Mouse (Mus musculus): ENCODE data around the gene Aig1. TPM values are rescaled to one million over a fixed set of nuclear protein-coding genes. Genes with fewer than 3 reads are reported as not detected.

Gene Aig1
- polyA plus RNA-seq, 1 experiment from 2014 or later: 44.1 TPM

DNA sequence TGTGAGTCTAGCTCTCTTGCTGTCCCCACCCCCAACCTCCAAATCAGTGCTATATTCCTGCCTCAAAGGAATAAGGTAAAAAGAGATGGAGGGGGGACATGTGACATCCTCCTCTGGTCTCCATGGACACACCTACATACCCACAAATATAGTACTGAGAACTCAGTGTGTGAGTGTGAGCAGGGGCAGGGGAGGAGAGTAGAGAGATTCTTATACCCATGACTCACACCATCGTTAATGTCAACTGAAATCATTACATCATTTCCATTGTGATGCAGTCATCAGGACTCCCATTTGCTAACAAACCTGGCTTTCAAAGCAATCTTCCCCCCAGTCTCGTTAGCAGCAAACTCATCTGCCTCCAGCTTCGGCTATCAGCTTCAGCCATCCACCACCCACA, 92.8 kb downstream of the Aig1 start:
- no peak overlapping the region for H3K27ac ChIP-seq (ENCODE audit: low read depth, low read length)
- no peak for DNase-seq (ENCODE audit: low spot score)
- no peak overlapping the region for H3K4me3 ChIP-seq (ENCODE audit: low read depth, low read length)
- H3K9ac ChIP-seq (ENCODE audit: low read length): no peak overlapping the region
- H3K4me2 ChIP-seq (ENCODE audit: low read depth): no peak overlapping the region
- WGBS: 85% methylated on average over 3 of the region's 3 CpGs
- no peaks in the 10 kb centered on the region for H3K4me1 ChIP-seq (ENCODE audit: control insufficient read depth, insufficient read depth, low read length)
- no peaks in the 10 kb centered on the region for H3K9me3 ChIP-seq (ENCODE audit: control insufficient read depth, low read length)
- ATAC-seq (ENCODE audit: insufficient read depth, low FRiP score, low TSS enrichment): no peak
- no peaks in the 10 kb centered on the region for H3K36me3 ChIP-seq (ENCODE audit: control insufficient read depth, insufficient read depth, low read length)
- H3K27me3 ChIP-seq (ENCODE audit: control insufficient read depth, insufficient read depth, low read length): no peaks in the 10 kb centered on the region

DNA sequence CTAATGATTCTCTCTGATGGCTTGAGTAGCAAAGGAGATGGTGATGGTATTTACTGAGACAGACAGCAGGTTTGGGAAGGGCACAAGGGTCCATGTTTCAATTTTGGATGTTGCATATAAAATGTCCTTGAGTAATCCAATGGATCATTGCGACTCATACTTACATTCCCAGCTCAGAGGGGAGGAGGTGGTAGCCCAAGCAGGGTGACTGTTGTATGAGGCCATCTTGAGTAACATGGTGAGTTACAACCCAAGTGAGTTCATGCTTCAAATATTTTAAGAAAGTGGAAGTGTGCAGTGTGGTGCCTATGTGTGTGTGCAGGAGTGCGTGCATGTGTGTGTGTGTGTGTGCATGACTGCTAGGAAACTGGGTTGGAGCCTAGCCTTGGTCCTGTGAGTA, 93.4 kb downstream of the Aig1 start:
- ATAC-seq (ENCODE audit: insufficient read depth, low FRiP score, low TSS enrichment) (no peak), DNase-seq (ENCODE audit: low spot score) (no peak)
- no peak overlapping the region for H3K9ac ChIP-seq (ENCODE audit: low read length)
- no peaks in the 10 kb centered on the region for H3K36me3 ChIP-seq (ENCODE audit: control insufficient read depth, insufficient read depth, low read length)
- WGBS: 93% methylated on average over 2 of the region's 2 CpGs
- no peak overlapping the region for H3K4me3 ChIP-seq (ENCODE audit: low read depth, low read length)
- H3K4me1 ChIP-seq (ENCODE audit: control insufficient read depth, insufficient read depth, low read length): no peaks in the 10 kb centered on the region
- H3K27ac ChIP-seq (ENCODE audit: low read depth, low read length): no peak overlapping the region
- H3K27me3 ChIP-seq (ENCODE audit: control insufficient read depth, insufficient read depth, low read length): no peaks in the 10 kb centered on the region
- H3K4me2 ChIP-seq (ENCODE audit: low read depth): no peak overlapping the region
- H3K9me3 ChIP-seq (ENCODE audit: control insufficient read depth, low read length): no peaks in the 10 kb centered on the region

DNA sequence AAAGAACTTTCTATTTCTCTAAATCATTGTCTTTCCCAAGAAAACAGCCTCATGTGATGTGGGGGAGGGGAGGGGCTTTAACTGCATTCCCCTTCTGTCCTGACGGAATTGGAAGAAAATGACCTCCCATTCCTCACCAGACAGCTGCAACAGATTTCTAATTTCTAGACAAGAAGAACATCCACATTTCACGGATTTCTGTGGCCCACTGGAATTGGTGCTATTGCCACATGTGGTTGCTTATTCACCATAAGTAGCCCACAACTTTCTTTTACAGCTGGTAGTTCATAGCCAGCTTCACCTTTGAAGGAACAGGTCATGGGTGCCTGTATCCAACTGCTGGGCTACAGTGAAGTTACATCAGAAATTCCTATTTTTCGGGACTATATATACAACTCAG, 93.9 kb downstream of the Aig1 start:
- Histone ChIP-seq H3K9ac (ENCODE audit: low read length) (no peak overlapping the region), H3K4me1 (ENCODE audit: control insufficient read depth, insufficient read depth, low read length) (no peaks in the 10 kb centered on the region), H3K9me3 (ENCODE audit: control insufficient read depth, low read length) (no peaks in the 10 kb centered on the region), H3K27me3 (ENCODE audit: control insufficient read depth, insufficient read depth, low read length) (no peaks in the 10 kb centered on the region), H3K27ac (ENCODE audit: low read depth, low read length) (no peak overlapping the region), H3K36me3 (ENCODE audit: control insufficient read depth, insufficient read depth, low read length) (no peaks in the 10 kb centered on the region), H3K4me2 (ENCODE audit: low read depth) (no peak overlapping the region), H3K4me3 (ENCODE audit: low read depth, low read length) (no peak overlapping the region)
- no peak for DNase-seq (ENCODE audit: low spot score)
- ATAC-seq (ENCODE audit: insufficient read depth, low FRiP score, low TSS enrichment): no peak
- 86% methylated on average over 3 of the region's 3 CpGs for WGBS

DNA sequence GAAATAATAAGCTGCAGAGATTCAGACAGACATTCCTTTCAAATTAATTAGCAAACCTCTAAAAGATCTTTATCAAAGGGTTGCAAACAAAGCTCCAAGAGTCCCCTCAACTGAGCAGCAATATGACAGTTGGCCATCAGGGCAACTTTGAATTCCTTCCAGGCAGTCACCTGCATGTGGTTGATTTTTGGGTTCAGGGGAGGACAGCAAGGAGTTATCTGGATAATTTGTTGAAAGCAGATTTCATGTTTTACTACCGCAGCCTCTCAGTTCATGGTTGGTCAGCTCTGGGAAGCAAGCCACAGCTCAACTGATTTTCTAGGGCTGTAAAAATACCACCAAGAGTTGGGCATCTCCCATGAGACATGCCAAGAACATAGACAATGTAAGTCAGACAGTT, 98.1 kb downstream of the Aig1 start:
- no peaks in the 10 kb centered on the region for H3K27me3 ChIP-seq (ENCODE audit: control insufficient read depth, insufficient read depth, low read length)
- no peak for DNase-seq (ENCODE audit: low spot score)
- 88% methylated on average over 1 of the region's 1 CpGs for WGBS

DNA sequence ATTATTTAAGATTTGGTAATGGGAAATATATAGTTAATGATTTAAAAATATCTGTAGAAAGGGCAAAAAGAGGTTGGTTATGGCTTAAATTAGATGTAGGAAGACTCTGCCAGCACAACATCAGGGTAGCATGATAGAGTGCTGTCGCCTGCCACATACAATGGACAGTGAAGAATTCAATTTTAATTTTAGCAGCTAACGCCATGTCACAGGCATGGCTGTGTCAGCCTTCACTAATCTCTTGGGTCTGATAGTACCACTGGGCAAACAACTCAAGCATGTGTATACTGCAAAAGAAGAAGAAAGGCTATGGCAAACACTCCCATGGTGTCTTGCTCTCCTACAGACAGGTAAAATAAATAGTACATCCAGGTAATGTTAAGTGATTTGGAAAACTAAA, 99.0 kb downstream of the Aig1 start:
- Histone ChIP-seq H3K36me3 (ENCODE audit: control insufficient read depth, insufficient read depth, low read length) (no peaks in the 10 kb centered on the region), H3K4me3 (ENCODE audit: low read depth, low read length) (no peak overlapping the region), H3K27me3 (ENCODE audit: control insufficient read depth, insufficient read depth, low read length) (no peaks in the 10 kb centered on the region), H3K9me3 (ENCODE audit: control insufficient read depth, low read length) (no peaks in the 10 kb centered on the region), H3K4me2 (ENCODE audit: low read depth) (no peak overlapping the region), H3K9ac (ENCODE audit: low read length) (no peak overlapping the region), H3K27ac (ENCODE audit: low read depth, low read length) (no peak overlapping the region), H3K4me1 (ENCODE audit: control insufficient read depth, insufficient read depth, low read length) (no peaks in the 10 kb centered on the region)
- DNase-seq (ENCODE audit: low spot score) (no peak), ATAC-seq (ENCODE audit: insufficient read depth, low FRiP score, low TSS enrichment) (no peak)
- WGBS: 90% methylated on average over 2 of the region's 2 CpGs

More for the DNA sequence above, 98.1 kb downstream of the Aig1 start:
- Histone ChIP-seq H3K27ac (ENCODE audit: low read depth, low read length) (no peak overlapping the region), H3K4me2 (ENCODE audit: low read depth) (no peak overlapping the region), H3K9me3 (ENCODE audit: control insufficient read depth, low read length) (no peaks in the 10 kb centered on the region), H3K4me3 (ENCODE audit: low read depth, low read length) (no peak overlapping the region), H3K4me1 (ENCODE audit: control insufficient read depth, insufficient read depth, low read length) (no peaks in the 10 kb centered on the region), H3K9ac (ENCODE audit: low read length) (no peak overlapping the region), H3K36me3 (ENCODE audit: control insufficient read depth, insufficient read depth, low read length) (no peaks in the 10 kb centered on the region)
- ATAC-seq (ENCODE audit: insufficient read depth, low FRiP score, low TSS enrichment): no peak

DNA sequence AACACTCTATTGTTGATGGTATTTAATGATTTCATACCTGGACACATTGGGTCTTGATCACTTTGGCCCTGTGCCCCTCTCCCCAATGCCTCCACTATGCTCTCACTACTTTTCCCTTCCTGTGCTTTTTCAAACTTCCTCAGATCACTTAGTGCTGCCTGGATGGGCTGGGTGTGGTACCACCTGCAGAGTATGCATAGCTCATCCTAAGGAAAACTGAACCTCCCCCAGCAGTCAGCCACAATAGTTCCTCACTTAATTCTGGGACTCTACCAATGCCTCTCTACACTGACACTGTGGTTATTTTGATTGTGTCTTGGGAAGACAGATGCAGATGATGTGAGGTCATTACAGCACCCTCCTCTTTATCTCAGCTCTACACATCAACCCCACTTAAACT, 99.9 kb downstream of the Aig1 start:
- DNase-seq (ENCODE audit: low spot score): no peak
- H3K36me3 ChIP-seq (ENCODE audit: control insufficient read depth, insufficient read depth, low read length): no peaks in the 10 kb centered on the region
- no peaks in the 10 kb centered on the region for H3K4me1 ChIP-seq (ENCODE audit: control insufficient read depth, insufficient read depth, low read length)
- no peaks in the 10 kb centered on the region for H3K27me3 ChIP-seq (ENCODE audit: control insufficient read depth, insufficient read depth, low read length)
- H3K9me3 ChIP-seq (ENCODE audit: control insufficient read depth, low read length): no peaks in the 10 kb centered on the region
- H3K9ac ChIP-seq (ENCODE audit: low read length): no peak overlapping the region
- ATAC-seq (ENCODE audit: insufficient read depth, low FRiP score, low TSS enrichment): no peak
- H3K4me3 ChIP-seq (ENCODE audit: low read depth, low read length): no peak overlapping the region
- H3K4me2 ChIP-seq (ENCODE audit: low read depth): no peak overlapping the region
- no peak overlapping the region for H3K27ac ChIP-seq (ENCODE audit: low read depth, low read length)

DNA sequence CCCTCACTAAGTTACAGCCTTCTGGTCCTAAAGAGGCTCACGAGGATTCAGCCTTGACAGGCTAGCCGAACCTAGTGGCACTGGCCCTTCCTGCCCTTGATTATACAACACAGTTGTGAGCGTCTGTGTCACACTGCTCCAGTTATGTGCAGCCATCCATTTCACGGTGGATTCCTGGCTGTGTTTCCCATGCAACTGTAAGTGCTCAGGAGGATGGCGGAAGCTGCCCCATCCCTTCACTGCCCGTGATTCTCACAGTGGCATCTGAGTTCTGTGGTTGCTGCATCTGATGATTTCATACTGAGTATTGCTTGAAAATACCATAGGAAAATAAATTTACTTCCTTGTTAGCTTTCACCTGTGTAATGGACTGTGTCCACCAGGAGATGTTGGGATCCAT, 101.7 kb downstream of the Aig1 start:
- H3K4me3 ChIP-seq (ENCODE audit: low read depth, low read length): no peak overlapping the region
- no peaks in the 10 kb centered on the region for H3K27me3 ChIP-seq (ENCODE audit: control insufficient read depth, insufficient read depth, low read length)
- no peak for DNase-seq (ENCODE audit: low spot score)
- 76% methylated on average over 6 of the region's 6 CpGs for WGBS
- no peak overlapping the region for H3K27ac ChIP-seq (ENCODE audit: low read depth, low read length)
- H3K4me2 ChIP-seq (ENCODE audit: low read depth): no peak overlapping the region
- H3K9me3 ChIP-seq (ENCODE audit: control insufficient read depth, low read length): no peaks in the 10 kb centered on the region
- no peak for ATAC-seq (ENCODE audit: insufficient read depth, low FRiP score, low TSS enrichment)
- H3K36me3 ChIP-seq (ENCODE audit: control insufficient read depth, insufficient read depth, low read length): no peaks in the 10 kb centered on the region
- no peak overlapping the region for H3K9ac ChIP-seq (ENCODE audit: low read length)
- no peaks in the 10 kb centered on the region for H3K4me1 ChIP-seq (ENCODE audit: control insufficient read depth, insufficient read depth, low read length)

DNA sequence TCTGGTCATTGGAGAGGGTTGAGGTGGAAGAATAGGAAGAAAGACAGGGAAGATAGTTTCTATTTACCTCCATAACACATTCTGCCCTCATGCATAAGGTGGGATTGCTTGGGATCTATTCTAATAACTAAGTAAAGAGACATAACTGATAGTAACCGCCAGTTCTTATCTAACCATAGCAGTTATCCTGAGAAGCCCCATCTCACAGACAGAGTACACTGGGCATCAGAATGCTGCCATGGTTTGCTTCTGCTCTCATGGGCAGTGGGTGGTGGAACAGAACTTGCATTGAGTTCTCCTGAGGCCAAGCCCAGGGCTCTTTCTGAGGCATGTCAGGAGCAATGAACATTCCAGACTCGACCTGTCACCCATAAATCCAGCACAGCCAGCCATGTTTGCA, 105.6 kb downstream of the Aig1 start:
- H3K27me3 ChIP-seq (ENCODE audit: control insufficient read depth, insufficient read depth, low read length): no peaks in the 10 kb centered on the region
- ATAC-seq (ENCODE audit: insufficient read depth, low FRiP score, low TSS enrichment) (no peak), DNase-seq (ENCODE audit: low spot score) (no peak)
- no peak overlapping the region for H3K9ac ChIP-seq (ENCODE audit: low read length)
- no peaks in the 10 kb centered on the region for H3K9me3 ChIP-seq (ENCODE audit: control insufficient read depth, low read length)
- H3K27ac ChIP-seq (ENCODE audit: low read depth, low read length): no peak overlapping the region
- no peaks in the 10 kb centered on the region for H3K4me1 ChIP-seq (ENCODE audit: control insufficient read depth, insufficient read depth, low read length)
- no peak overlapping the region for H3K4me2 ChIP-seq (ENCODE audit: low read depth)
- WGBS: 80% methylated on average over 2 of the region's 2 CpGs
- no peak overlapping the region for H3K4me3 ChIP-seq (ENCODE audit: low read depth, low read length)
- no peaks in the 10 kb centered on the region for H3K36me3 ChIP-seq (ENCODE audit: control insufficient read depth, insufficient read depth, low read length)

DNA sequence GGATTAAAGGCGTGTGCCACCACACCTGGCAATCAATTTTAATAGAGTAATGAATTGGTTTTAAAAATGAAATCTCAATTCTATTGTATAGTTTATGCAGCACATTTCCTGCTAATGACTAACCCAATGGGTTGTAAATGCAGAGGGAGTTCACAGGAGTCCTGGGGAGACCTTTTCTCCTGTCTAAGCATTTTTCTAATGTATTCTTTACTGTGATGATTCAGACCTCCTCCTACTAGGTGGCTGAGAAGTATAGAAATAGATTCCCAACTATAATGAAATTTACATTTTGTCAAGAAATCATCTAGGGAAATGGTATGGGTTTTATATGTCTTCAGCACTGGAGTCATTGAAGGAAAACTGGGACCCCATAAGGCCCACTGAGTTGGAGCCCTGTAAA, 114.1 kb downstream of the Aig1 start:
- H3K9me3 ChIP-seq (ENCODE audit: control insufficient read depth, low read length): no peaks in the 10 kb centered on the region
- DNase-seq (ENCODE audit: low spot score) (no peak), ATAC-seq (ENCODE audit: insufficient read depth, low FRiP score, low TSS enrichment) (no peak)
- peaks cover 4% of the 10 kb centered on the region; the same call in 1 of the 2 replicates for H3K4me1 ChIP-seq (ENCODE audit: control insufficient read depth, insufficient read depth, low read length)
- H3K4me3 ChIP-seq (ENCODE audit: low read depth, low read length): no peak overlapping the region
- H3K9ac ChIP-seq (ENCODE audit: low read length): no peak overlapping the region
- H3K4me2 ChIP-seq (ENCODE audit: low read depth): no peak overlapping the region
- H3K27ac ChIP-seq (ENCODE audit: low read depth, low read length): no peak overlapping the region
- H3K36me3 ChIP-seq (ENCODE audit: control insufficient read depth, insufficient read depth, low read length): no peaks in the 10 kb centered on the region
- no peaks in the 10 kb centered on the region for H3K27me3 ChIP-seq (ENCODE audit: control insufficient read depth, insufficient read depth, low read length)
- 94% methylated on average over 1 of the region's 1 CpGs for WGBS

Measured in neural tube, embryonic 11.5 days (tissue).